Mouse (Mus musculus) CD8-positive naive resting alpha-beta T cell, adult 57 days (primary cell): ENCODE results near the gene Nos3. TPM values are rescaled to one million over a fixed set of nuclear protein-coding genes. Genes with fewer than 3 reads are reported as not detected.

Experiments
- total RNA-seq: library from RNA; stranded (reverse); gene quantifications from one replicate; pipeline ENCODE4 v1.2.4, GENCODE M21; 2023

Gene Nos3
- not detected for total RNA-seq

DNA sequence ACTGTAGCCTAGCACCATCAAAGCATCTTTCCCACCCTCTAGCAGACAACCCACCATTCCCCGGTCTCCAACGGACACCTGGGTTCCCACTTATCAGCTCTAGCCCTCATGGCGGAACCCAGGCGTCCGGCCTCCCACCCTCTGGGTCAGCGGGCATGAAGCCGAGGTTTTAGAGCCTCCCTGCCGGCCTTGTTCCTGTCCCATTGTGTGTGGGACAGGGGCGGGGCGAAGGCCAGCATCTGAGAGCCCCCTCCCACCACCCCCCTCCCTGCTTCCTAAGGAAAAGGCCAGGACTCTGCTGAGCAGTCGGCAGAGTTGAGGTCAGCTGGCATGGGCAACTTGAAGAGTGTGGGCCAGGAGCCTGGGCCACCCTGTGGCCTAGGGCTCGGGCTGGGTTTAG is at the start of gene Nos3:
Gene Nos3 (plus strand): TSS at position 303 of the 400 bp plus-strand sequence.

DNA sequence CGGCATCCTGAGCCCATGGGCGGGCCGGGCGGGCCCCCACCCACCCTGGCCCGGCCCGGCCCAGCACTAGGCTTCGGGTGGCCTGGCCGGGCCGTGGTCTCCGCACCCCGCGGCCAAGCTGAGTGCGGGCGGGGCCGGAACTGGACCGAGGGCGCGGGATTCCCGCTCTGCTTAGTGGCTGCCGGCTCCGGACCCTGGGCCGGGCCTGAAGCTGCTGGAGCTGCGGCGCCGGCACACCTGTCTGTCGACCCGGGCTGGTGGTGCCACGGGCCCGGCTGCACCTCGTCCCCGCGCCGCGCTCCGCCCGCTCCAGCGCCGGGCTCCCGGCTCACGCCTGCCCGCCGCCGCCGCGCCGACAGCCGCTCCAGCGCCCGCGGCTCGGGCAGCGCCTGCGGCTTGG is 13.3 kb upstream of the Nos3 start, which contains the start of gene Kcnh2:
Gene Kcnh2 (minus strand): TSS at position 327 of the 400 bp plus-strand sequence.

DNA sequence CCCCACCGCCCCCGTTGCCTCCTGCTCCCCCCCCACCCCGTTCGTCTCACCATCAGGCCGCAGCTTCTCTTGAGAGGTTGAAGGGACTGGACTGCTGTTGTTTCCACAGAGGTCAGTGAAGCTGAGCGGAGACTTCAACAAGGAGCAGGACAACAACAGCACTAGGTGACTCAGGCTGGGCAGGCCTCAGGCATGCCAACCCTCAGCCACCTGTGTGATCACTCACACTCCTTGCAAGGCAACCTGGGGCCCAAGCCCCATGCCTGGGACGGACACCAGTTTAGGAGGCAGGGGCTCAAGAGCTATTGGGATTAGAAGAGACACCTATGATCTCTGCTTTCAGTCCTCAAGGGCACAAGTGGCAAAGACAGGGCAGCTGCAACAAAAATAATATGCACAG is 27.3 kb downstream of the Nos3 start, which contains the start of gene Atg9b:
Gene Atg9b (minus strand): TSS at position 280 of the 400 bp plus-strand sequence.

DNA sequence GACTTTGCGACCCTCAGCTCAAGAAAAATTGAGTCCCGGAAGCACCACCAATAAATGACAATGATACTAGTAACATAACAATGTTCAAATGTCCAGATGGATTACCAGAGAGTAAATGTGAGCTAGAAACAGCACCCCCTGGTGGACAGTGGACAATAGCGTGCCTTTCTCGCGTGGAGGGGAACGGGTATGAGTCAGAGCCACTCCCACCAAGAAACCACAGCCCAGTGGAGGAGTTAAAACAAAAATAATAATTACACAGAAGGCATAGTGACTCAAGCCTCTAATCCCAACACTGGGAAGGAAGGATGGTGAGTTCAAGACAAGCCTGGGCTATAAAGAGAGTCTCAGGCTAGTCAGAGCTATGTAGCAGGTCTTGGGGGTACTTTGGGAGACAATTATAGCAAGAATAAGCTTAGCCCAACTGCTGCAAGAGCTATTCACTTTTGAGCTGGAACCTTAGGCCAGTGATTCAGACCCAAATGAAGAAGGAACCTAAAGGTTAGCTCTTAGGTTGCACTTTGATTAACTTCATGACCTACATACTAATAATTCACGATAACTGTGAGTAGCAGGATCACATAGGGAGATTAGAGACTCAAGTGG is 28.9 kb downstream of the Nos3 start, which contains the start of gene Abcb8:
Gene Abcb8 (plus strand): TSS at position 272 of the 606 bp plus-strand sequence.

DNA sequence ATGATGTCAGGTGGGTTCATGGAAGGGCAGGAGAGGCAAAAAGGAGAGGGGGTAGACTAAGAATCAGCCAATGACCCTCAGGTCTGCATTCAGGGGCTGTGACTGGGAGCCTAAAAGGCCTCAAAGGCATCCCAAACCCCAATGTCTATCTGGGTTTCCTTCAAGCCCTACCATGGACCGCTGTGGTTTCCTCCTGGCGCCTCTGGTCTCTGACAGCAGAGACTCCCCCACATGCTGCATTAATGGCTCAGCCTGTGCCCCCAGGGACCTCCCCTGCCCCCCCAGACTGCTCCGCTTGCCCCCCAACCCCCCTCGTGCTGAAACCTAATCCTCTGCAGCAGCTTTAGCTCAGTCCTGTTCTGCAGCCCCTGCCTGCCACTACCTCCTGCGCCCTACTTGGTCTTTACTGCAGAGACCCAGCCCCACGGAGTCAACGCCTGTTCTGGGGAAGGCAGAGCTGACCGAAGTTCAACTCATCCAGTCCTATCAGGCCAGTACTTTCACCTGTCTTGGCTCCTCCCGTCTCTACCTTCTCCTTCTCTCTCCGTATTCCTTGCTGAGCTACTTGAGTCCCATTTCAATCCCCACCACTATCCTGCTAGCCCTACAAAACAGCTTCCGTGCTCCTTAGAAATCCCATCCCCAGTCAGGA is 48.6 kb downstream of the Nos3 start, which contains the start of gene Asic3:
Gene Asic3 (plus strand): TSS at position 351 of the 652 bp plus-strand sequence.

DNA sequence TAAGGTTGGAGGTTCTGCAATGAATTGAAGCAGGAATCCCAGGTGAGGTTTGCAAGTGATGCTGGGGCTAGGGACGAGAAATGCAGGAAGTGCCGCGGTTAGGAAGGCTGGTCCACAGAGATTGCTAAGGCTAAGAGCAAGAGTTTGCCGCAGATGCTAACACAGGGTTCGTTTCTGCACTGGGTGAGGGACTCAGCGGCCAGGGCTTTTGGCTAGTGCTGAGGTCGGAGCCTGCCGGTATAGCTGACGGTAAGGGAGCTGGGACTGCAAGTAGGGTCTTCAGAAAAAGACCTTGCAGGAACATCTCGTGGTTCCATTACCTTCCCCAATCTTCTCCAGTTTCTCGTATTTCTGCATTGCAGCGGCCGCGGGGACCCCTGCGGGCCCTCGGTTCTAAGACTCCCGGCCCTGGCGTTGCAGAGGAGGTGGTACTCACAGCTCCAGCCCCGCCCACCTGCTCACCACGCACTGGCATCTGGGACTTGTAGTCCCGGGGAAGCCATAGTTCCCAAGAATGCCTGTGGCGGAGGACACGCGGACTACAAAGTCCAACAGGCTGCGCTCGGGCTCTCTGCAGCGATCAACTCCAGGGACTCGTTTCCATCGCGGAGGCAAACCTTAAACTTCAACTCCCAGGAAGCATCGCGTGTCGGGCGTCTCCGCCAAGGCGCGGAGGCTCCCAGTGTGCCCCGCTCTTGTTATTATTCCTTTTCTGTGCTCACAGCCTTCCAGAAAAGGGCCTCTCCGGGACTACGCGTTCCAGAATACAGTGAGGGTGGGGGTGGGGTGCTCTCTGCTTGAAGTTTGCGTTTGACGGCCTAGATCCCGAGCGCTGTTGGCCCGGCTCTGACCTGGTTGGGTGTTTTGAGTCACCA is 58.8 kb downstream of the Nos3 start, which contains the start of the genes Cdk5 and Slc4a2:
Gene Cdk5 (minus strand): TSS at position 402 of the 875 bp plus-strand sequence.
Gene Slc4a2 (plus strand): TSS at position 709 of the 875 bp plus-strand sequence.

Other genes starting within 250 kb of the Nos3 start
- 10.3 TPM for gene Nupl2, start 199.8 kb upstream of the Nos3 start, total RNA-seq
- 5.1 TPM for gene Kcnh2, start 13.2 kb upstream of the Nos3 start, total RNA-seq
- not detected for gene Atg9b, start 27.3 kb downstream of the Nos3 start, total RNA-seq
- gene Abcb8, start 28.9 kb downstream of the Nos3 start, total RNA-seq: 19.0 TPM
- not detected for gene Asic3, start 48.6 kb downstream of the Nos3 start, total RNA-seq
- 29.1 TPM for gene Cdk5, start 58.7 kb downstream of the Nos3 start, total RNA-seq
- 60.0 TPM for gene Slc4a2, start 59.0 kb downstream of the Nos3 start, total RNA-seq
- gene Fastk, start 80.5 kb downstream of the Nos3 start, total RNA-seq: 89.3 TPM
- gene Tmub1, start 83.0 kb downstream of the Nos3 start, total RNA-seq: 21.2 TPM
- 92.4 TPM for gene Agap3, start 87.4 kb downstream of the Nos3 start, total RNA-seq
- gene Gbx1, start 162.4 kb downstream of the Nos3 start, total RNA-seq: not detected
- not detected for gene Asb10, start 176.2 kb downstream of the Nos3 start, total RNA-seq
- not detected for gene 4931409K22Rik, start 192.0 kb downstream of the Nos3 start, total RNA-seq
- 41.3 TPM for gene Abcf2, start 212.7 kb downstream of the Nos3 start, total RNA-seq
- 37.3 TPM for gene Chpf2, start 221.9 kb downstream of the Nos3 start, total RNA-seq